16 mouse cellular contexts compared by ENCODE assay signal in genomic region chr2:44519236-44519635, GRCm38 (mm10).
"Had no signal": no experiment of that assay in that cellular context is flagged by ENCODE, and none has a peak within 500 bp of the region (broad histone marks: within the 10 kb centered on the region; RNA-seq: fewer than 3 reads in every experiment).

No protein-coding gene starts in this region.

- DNase-seq: gastrocnemius, postnatal 10 days; gastrocnemius, postnatal 25 days; heart, adult 18-20 months; heart, postnatal 14 days; heart, postnatal 36 days; kidney, adult 11 months; kidney, adult 2 months; kidney, adult 9 months; kidney, postnatal 14 days; kidney, postnatal 36 days; layer of hippocampus, adult 9-11 months; layer of hippocampus, postnatal 36 days; liver; liver, embryonic 13.5 days had no signal

- ATAC-seq: hindbrain, postnatal 0 days; intestine, embryonic 16.5 days had no signal
